Mouse (Mus musculus) lung, adult 2 months (tissue): ENCODE data around the gene Cplx3.

ENCODE experiments used
- CTCF ChIP-seq: fragments of 200-500 bp; IDR thresholded peaks from 2 replicates; pipeline ENCODE4 v1.5.1; 2011; ENCODE audit warnings: mild to moderate bottlenecking, low read length, control low read depth; ENCODE audit not compliant: insufficient read depth
- POLR2A ChIP-seq: fragments of 200-500 bp; IDR thresholded peaks from 2 replicates; pipeline ENCODE4 v1.6.1; 2011; ENCODE audit warnings: low read depth, mild to moderate bottlenecking, control low read depth, low read length, borderline replicate concordance; ENCODE audit errors: extremely low read depth

DNA sequence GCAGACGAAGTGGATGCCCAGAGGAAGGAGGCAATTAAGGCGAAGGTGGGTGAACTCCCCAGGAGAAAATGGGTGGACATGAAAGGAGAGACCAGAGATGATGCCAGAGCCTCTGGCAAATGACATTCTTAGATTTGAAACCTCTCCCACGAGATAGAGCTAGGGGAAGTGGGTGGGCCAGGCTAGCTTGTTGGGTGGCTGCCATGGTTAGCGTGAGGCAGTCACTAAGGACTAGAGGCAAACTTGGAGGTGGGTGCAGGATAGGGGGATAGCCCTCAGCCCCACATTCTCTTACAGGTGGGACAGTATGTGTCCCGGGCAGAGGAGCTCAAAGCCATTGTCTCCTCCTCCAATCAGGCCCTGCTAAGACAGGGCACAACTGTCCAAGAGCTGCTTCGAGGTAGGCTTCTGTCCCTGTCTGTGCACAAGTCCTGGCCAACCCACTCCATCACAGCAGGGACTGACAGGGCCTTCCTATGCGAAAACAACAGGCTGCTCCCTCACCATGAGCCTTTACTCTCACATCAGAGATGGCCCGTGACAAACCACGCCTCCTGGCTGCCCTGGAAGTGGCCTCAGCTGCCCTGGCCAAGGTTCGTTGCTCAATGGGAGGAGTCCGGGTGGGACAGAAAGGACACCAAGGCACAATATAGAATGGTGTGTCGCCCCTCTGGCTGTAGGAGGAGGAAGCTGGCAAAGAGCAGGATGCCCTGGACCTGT lies 12.5 kb downstream of the Cplx3 start:
- TF ChIP-seq CTCF (no peak), POLR2A (no peak)
